Mouse (Mus musculus) spleen, adult 2 months (tissue): ENCODE measurements around the gene Clec4f.

Source experiments
- CTCF ChIP-seq: fragments of 200-500 bp; IDR thresholded peaks from 2 replicates; pipeline ENCODE4 v1.5.1; 2011; ENCODE audit warnings: mild to moderate bottlenecking, inconsistent platforms; ENCODE audit not compliant: insufficient read depth, insufficient read length, insufficient replicate concordance; ENCODE audit errors: extremely low read depth
- POLR2A ChIP-seq: fragments of 200-500 bp; IDR thresholded peaks from 2 replicates; pipeline ENCODE4 v1.6.1; 2011; ENCODE audit warnings: low read depth, low read length, inconsistent platforms

DNA sequence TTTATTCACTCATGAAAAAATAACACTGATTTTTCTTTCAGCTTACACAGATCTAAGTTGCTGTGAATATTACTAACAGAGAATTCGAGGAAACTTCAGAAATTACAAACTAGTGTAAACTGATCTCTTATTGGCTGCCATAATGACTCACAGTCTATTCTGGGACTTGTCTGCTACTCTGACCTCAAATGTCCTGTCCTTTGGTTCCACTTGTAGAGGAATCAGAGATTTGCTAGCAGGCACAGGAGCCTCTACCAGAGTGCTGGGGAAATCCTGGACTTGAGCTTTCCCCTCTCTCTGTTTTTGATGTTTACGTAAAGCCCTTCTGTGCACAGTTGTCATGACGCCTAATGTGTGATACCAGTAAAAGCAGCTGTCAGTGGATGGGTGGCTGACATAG is 58.0 kb downstream of the Clec4f start:
- no peak for TF ChIP-seq CTCF
- no peak for TF ChIP-seq POLR2A
